Mouse (Mus musculus): ENCODE measurements around the gene Rims1. TPM values are rescaled to one million over a fixed set of nuclear protein-coding genes. Genes with fewer than 3 reads are reported as not detected.

The Rims1 gene
- polyA plus RNA-seq, 1 experiment from 2014 or later: 0.69 TPM

DNA sequence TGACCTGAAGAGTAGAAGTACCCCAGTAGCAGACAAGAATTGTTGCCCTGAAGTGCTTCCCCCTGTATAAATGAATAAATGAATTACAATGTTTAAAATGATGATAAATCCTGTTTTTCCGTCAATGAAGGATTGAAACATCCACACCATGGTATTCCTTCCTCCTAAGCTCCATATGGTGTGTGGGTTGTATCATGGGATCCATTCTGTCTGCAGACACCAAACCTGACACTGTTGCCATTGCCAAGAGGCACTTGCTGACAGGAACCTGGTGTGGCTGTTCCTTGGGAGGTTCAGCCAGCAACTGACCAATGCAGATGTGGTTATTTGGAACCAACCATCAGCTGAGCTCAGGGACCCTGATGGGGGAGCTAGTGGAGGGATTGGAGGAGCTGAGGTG, 72.5 kb downstream of the Rims1 start:
- Histone ChIP-seq H3K9ac (ENCODE audit: low read length) (no peak overlapping the region), H3K27me3 (ENCODE audit: control insufficient read depth, insufficient read depth, low read length) (no peaks in the 10 kb centered on the region), H3K4me1 (ENCODE audit: control insufficient read depth, insufficient read depth, low read length) (no peaks in the 10 kb centered on the region), H3K4me3 (ENCODE audit: low read depth, low read length) (no peak overlapping the region), H3K36me3 (ENCODE audit: control insufficient read depth, insufficient read depth, low read length) (no peaks in the 10 kb centered on the region), H3K4me2 (ENCODE audit: low read depth, severe bottlenecking) (no peak overlapping the region), H3K9me3 (ENCODE audit: control insufficient read depth, low read length) (no peaks in the 10 kb centered on the region), H3K27ac (replicated peaks; ENCODE audit: low read depth, low read length) (no peak overlapping the region)
- WGBS: 88% methylated on average over 1 of the region's 1 CpGs
- no peak for DNase-seq (ENCODE audit: low spot score)
- ATAC-seq (ENCODE audit: insufficient number of reproducible peaks, low FRiP score, low TSS enrichment, low read depth): no peak

DNA sequence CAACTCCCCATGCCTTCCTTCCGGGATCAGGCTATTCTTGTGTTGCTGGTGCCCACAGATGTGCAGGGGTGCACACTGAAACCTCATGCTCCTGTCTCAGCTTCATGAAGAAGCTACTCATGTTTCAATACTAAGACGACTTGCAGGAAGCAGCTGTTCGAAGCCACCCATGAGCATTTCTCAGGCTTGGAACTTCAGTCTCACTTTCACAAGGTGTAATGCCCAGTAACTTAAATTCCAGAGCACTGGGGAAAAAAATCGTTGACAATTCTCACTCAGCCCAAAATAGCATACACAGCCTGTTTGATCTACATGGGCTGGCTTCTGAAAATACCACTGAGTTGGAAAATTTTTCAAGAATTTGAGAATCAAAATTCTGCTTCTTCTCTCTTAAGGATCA, 77.6 kb downstream of the Rims1 start:
- Histone ChIP-seq H3K4me3 (ENCODE audit: low read depth, low read length) (no peak overlapping the region), H3K36me3 (ENCODE audit: control insufficient read depth, insufficient read depth, low read length) (no peaks in the 10 kb centered on the region), H3K27ac (replicated peaks; ENCODE audit: low read depth, low read length) (no peak overlapping the region), H3K4me1 (ENCODE audit: control insufficient read depth, insufficient read depth, low read length) (no peaks in the 10 kb centered on the region), H3K27me3 (ENCODE audit: control insufficient read depth, insufficient read depth, low read length) (no peaks in the 10 kb centered on the region), H3K9ac (ENCODE audit: low read length) (no peak overlapping the region), H3K4me2 (ENCODE audit: low read depth, severe bottlenecking) (no peak overlapping the region), H3K9me3 (ENCODE audit: control insufficient read depth, low read length) (no peaks in the 10 kb centered on the region)
- DNase-seq (ENCODE audit: low spot score) (no peak), ATAC-seq (ENCODE audit: insufficient number of reproducible peaks, low FRiP score, low TSS enrichment, low read depth) (no peak)
- WGBS: 76% methylated on average over 4 of the region's 4 CpGs

DNA sequence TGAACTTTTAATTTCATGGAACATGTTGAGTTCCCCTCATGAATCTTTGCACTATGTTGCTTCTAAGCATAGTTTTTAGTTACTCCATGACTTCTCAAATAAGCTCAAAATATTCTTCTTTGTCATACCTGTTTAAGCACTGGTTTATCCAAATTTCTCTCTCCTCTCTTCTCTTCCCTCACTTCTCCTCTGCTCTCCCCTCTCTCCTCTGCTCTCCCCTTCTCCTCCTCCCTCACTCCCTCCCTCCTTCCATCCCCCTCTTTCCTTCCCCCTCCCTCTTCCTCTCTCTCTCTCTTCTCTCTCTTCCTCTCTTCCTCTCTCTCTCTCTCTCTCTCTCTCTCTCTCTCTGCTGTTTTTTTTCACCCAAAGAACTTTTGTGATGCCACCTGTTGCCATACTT, 84.1 kb downstream of the Rims1 start:
- DNase-seq (ENCODE audit: low spot score) (no peak), ATAC-seq (ENCODE audit: insufficient number of reproducible peaks, low FRiP score, low TSS enrichment, low read depth) (no peak)
- Histone ChIP-seq H3K36me3 (ENCODE audit: control insufficient read depth, insufficient read depth, low read length) (no peaks in the 10 kb centered on the region), H3K4me1 (ENCODE audit: control insufficient read depth, insufficient read depth, low read length) (no peaks in the 10 kb centered on the region), H3K27me3 (ENCODE audit: control insufficient read depth, insufficient read depth, low read length) (no peaks in the 10 kb centered on the region), H3K4me2 (ENCODE audit: low read depth, severe bottlenecking) (no peak overlapping the region), H3K27ac (replicated peaks; ENCODE audit: low read depth, low read length) (no peak overlapping the region), H3K9ac (ENCODE audit: low read length) (no peak overlapping the region), H3K9me3 (ENCODE audit: control insufficient read depth, low read length) (no peaks in the 10 kb centered on the region), H3K4me3 (ENCODE audit: low read depth, low read length) (no peak overlapping the region)

DNA sequence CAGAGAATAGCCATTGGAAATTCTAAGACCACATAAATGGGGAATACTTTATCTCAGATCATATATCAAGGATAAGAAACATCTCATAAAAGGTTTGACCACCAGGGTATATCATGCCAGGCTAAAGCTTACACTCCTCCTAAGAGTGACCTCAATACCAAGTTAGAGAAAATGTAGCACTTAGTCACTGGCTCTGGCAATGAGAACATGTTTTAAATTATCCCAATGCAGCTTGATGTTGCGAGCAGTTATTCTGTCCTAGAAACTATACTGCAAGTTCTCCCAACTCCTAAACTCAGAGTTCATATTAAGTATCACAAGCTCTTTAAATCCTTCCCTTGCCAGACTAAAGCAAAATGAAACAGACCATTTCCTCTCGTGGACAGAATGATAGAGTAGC, 85.1 kb downstream of the Rims1 start:
- Histone ChIP-seq H3K27me3 (ENCODE audit: control insufficient read depth, insufficient read depth, low read length) (no peaks in the 10 kb centered on the region), H3K4me2 (ENCODE audit: low read depth, severe bottlenecking) (no peak overlapping the region), H3K27ac (replicated peaks; ENCODE audit: low read depth, low read length) (no peak overlapping the region), H3K9me3 (ENCODE audit: control insufficient read depth, low read length) (no peaks in the 10 kb centered on the region), H3K4me3 (ENCODE audit: low read depth, low read length) (no peak overlapping the region), H3K9ac (ENCODE audit: low read length) (no peak overlapping the region), H3K4me1 (ENCODE audit: control insufficient read depth, insufficient read depth, low read length) (no peaks in the 10 kb centered on the region), H3K36me3 (ENCODE audit: control insufficient read depth, insufficient read depth, low read length) (no peaks in the 10 kb centered on the region)
- WGBS: 68% methylated on average over 2 of the region's 2 CpGs
- no peak for ATAC-seq (ENCODE audit: insufficient number of reproducible peaks, low FRiP score, low TSS enrichment, low read depth)
- no peak for DNase-seq (ENCODE audit: low spot score)

DNA sequence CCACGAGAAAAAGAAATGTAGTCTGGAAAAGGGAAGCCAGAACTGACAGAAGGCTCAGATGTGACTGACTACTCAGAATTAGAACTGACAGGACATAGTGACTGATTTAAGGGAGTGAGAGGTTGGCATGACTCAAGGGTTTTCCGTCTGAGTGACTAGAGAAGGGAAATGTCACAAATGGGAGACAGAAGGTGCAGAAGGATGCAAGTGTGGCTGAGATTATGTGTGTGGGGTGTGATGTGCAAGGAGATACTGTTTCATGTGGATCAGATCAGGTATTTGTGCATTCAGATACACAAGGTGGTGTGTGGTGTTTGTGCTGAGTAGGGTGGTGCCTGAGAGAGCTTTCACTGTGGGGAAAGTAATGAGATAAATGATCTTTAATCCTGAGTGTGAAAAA, 96.3 kb downstream of the Rims1 start:
- no peaks in the 10 kb centered on the region for H3K9me3 ChIP-seq (ENCODE audit: control insufficient read depth, low read length)
- H3K36me3 ChIP-seq (ENCODE audit: control insufficient read depth, insufficient read depth, low read length): no peaks in the 10 kb centered on the region
- H3K4me2 ChIP-seq (ENCODE audit: low read depth, severe bottlenecking): no peak overlapping the region
- no peaks in the 10 kb centered on the region for H3K4me1 ChIP-seq (ENCODE audit: control insufficient read depth, insufficient read depth, low read length)
- no peak overlapping the region for H3K9ac ChIP-seq (ENCODE audit: low read length)
- DNase-seq (ENCODE audit: low spot score): no peak
- WGBS: 75% methylated on average over 2 of the region's 2 CpGs
- no peak for ATAC-seq (ENCODE audit: insufficient number of reproducible peaks, low FRiP score, low TSS enrichment, low read depth)
- H3K4me3 ChIP-seq (ENCODE audit: low read depth, low read length): no peak overlapping the region
- H3K27me3 ChIP-seq (ENCODE audit: control insufficient read depth, insufficient read depth, low read length): no peaks in the 10 kb centered on the region
- H3K27ac ChIP-seq (replicated peaks; ENCODE audit: low read depth, low read length): no peak overlapping the region

DNA sequence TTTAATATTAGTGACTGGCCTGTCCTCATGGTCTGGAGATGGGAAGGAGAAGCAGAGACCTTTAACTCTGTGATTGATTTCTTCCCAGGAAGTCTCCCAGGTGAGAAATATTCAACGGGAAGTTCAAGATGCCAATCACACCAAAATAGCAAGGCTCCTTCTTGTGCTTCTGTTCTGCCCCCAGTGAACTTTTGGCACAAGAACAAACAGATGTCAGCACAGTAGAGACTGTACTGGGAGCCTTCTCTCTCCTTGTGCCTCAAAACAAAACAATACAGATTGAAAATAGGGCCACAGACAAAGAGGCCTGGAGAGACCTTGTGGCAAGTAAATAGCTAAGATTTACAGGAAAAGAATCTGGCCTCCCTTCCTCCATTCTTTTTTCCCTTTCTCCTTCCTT, 110.7 kb downstream of the Rims1 start:
- H3K36me3 ChIP-seq (ENCODE audit: control insufficient read depth, insufficient read depth, low read length): no peaks in the 10 kb centered on the region
- WGBS: 54% methylated on average over 1 of the region's 1 CpGs
- H3K4me2 ChIP-seq (ENCODE audit: low read depth, severe bottlenecking): no peak overlapping the region
- ATAC-seq (ENCODE audit: insufficient number of reproducible peaks, low FRiP score, low TSS enrichment, low read depth): no peak
- no peak overlapping the region for H3K4me3 ChIP-seq (ENCODE audit: low read depth, low read length)
- DNase-seq (ENCODE audit: low spot score): no peak
- H3K27ac ChIP-seq (replicated peaks; ENCODE audit: low read depth, low read length): no peak overlapping the region
- no peaks in the 10 kb centered on the region for H3K27me3 ChIP-seq (ENCODE audit: control insufficient read depth, insufficient read depth, low read length)
- H3K9ac ChIP-seq (ENCODE audit: low read length): no peak overlapping the region
- H3K9me3 ChIP-seq (ENCODE audit: control insufficient read depth, low read length): no peaks in the 10 kb centered on the region
- H3K4me1 ChIP-seq (ENCODE audit: control insufficient read depth, insufficient read depth, low read length): no peaks in the 10 kb centered on the region

DNA sequence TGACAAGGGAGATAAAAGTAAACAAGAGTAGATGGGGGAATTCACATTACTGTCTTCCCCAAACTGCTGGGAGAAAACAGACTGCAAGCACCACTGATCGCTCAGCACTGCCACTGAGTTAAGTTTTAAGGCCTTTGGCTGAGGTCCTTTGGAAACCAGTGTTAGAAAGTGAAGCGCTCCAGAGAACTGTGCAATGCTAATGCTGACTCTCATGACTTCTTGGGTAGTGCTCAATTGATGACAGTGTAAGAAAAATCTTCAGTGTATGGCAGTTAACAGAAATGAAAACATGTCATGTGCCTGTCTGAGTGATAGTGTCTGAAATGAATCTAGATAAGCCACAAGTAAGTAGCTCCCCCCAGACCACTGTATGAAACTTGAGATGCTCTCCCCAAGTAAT, 111.3 kb downstream of the Rims1 start:
- no peak for DNase-seq (ENCODE audit: low spot score)
- Histone ChIP-seq H3K4me3 (ENCODE audit: low read depth, low read length) (no peak overlapping the region), H3K36me3 (ENCODE audit: control insufficient read depth, insufficient read depth, low read length) (no peaks in the 10 kb centered on the region)

DNA sequence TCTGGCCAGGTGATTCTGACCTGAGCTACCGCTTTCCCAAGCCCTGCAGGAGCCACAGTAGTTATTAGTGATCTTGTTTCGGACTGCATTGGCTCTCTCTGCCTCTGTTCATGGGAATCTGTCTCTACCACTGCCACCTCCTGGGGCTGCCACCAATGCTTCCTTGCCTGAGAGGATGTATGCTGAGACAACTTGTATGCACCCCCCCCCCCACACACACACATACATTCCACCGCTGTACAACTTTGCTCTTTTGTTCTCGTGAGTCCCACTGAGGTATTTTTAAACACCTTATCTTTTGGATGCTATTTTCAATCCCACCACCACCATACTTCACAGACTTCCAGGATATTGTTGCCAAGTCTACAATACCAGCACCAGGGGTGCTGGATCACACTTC, 122.3 kb downstream of the Rims1 start:
- WGBS: 93% methylated on average over 4 of the region's 4 CpGs
- H3K4me2 ChIP-seq (ENCODE audit: low read depth, severe bottlenecking): no peak overlapping the region
- no peak for ATAC-seq (ENCODE audit: insufficient number of reproducible peaks, low FRiP score, low TSS enrichment, low read depth)

More for the DNA sequence above, 111.3 kb downstream of the Rims1 start:
- no peak overlapping the region for H3K27ac ChIP-seq (replicated peaks; ENCODE audit: low read depth, low read length)
- ATAC-seq (ENCODE audit: insufficient number of reproducible peaks, low FRiP score, low TSS enrichment, low read depth): no peak
- H3K9ac ChIP-seq (ENCODE audit: low read length): no peak overlapping the region
- no peaks in the 10 kb centered on the region for H3K9me3 ChIP-seq (ENCODE audit: control insufficient read depth, low read length)
- 90% methylated on average over 2 of the region's 2 CpGs for WGBS
- H3K4me1 ChIP-seq (ENCODE audit: control insufficient read depth, insufficient read depth, low read length): no peaks in the 10 kb centered on the region
- H3K27me3 ChIP-seq (ENCODE audit: control insufficient read depth, insufficient read depth, low read length): no peaks in the 10 kb centered on the region
- H3K4me2 ChIP-seq (ENCODE audit: low read depth, severe bottlenecking): no peak overlapping the region

DNA sequence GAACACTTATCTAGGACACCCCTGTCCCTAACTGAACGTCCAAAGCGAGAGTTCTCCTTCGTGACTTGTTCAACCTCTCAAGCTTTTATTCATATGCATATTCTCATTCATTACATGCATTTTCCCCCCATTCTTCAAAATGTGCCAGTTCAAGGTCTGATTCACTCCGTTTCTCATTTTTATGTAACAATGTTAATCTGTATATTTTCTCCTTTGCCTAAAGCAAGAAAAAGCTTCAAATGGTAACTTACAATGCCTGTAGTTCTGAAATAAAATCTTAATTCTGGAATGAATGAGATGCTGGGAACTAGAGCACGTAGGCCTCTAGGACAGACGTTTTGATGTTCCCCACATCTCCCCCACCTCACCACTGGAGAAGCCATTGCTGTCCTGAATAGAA, 141.6 kb downstream of the Rims1 start:
- Histone ChIP-seq H3K27me3 (ENCODE audit: control insufficient read depth, insufficient read depth, low read length) (no peaks in the 10 kb centered on the region), H3K4me3 (ENCODE audit: low read depth, low read length) (no peak overlapping the region), H3K4me2 (ENCODE audit: low read depth, severe bottlenecking) (no peak overlapping the region), H3K36me3 (ENCODE audit: control insufficient read depth, insufficient read depth, low read length) (no peaks in the 10 kb centered on the region), H3K9me3 (ENCODE audit: control insufficient read depth, low read length) (no peaks in the 10 kb centered on the region), H3K4me1 (ENCODE audit: control insufficient read depth, insufficient read depth, low read length) (no peaks in the 10 kb centered on the region), H3K9ac (ENCODE audit: low read length) (no peak overlapping the region), H3K27ac (replicated peaks; ENCODE audit: low read depth, low read length) (no peak overlapping the region)
- ATAC-seq (ENCODE audit: insufficient number of reproducible peaks, low FRiP score, low TSS enrichment, low read depth) (no peak), DNase-seq (ENCODE audit: low spot score) (no peak)
- whole genome bisulfite sequencing: 89% methylated on average over 6 of the region's 6 CpGs

More for the DNA sequence above, 122.3 kb downstream of the Rims1 start:
- Histone ChIP-seq H3K27ac (replicated peaks; ENCODE audit: low read depth, low read length) (no peak overlapping the region), H3K27me3 (ENCODE audit: control insufficient read depth, insufficient read depth, low read length) (no peaks in the 10 kb centered on the region), H3K9ac (ENCODE audit: low read length) (no peak overlapping the region), H3K36me3 (ENCODE audit: control insufficient read depth, insufficient read depth, low read length) (no peaks in the 10 kb centered on the region), H3K4me3 (ENCODE audit: low read depth, low read length) (no peak overlapping the region), H3K4me1 (ENCODE audit: control insufficient read depth, insufficient read depth, low read length) (no peaks in the 10 kb centered on the region), H3K9me3 (ENCODE audit: control insufficient read depth, low read length) (no peaks in the 10 kb centered on the region)
- DNase-seq (ENCODE audit: low spot score): no peak

Measured in limb, embryonic 11.5 days (tissue).